Mouse (Mus musculus): ENCODE measurements around the gene Ssc5d. TPM values are rescaled to one million over a fixed set of nuclear protein-coding genes. Genes with fewer than 3 reads are reported as not detected.
"Not testable (repeated sequence)": the region's sequence is repeated elsewhere in the genome, so short reads cannot be mapped to it uniquely, and the experiment has no call there.

Gene Ssc5d
- 1.1 and 1.4 TPM in 2 replicates for polyA plus RNA-seq (2014; fragmentation: Nextera tagmentation; extraction: Ambion mirVana)

- peaks cover 29% of the 10 kb centered on the region for H3K4me1 ChIP-seq (replicated peaks; ENCODE audit: control insufficient read depth, insufficient read depth, low read length)
- 7% methylated on average over 5 of the region's 6 CpGs for WGBS
These were observed at the start of gene Ssc5d for GRCm38 (mm10) chr7:4925441-4926381. TSS of gene Ssc5d (plus strand) at chr7:4925785.

GRCm38 (mm10) chr7:4876753-4877221 lies 48.8 kb upstream of the Ssc5d start, which contains the start of gene Isoc2a:
TSS of gene Isoc2a (plus strand) at chr7:4877153.
- under 1% methylated on average over 20 of the region's 22 CpGs for WGBS
- no peaks in the 10 kb centered on the region for H3K9me3 ChIP-seq (ENCODE audit: control insufficient read depth, low read length)
- H3K4me2 ChIP-seq (replicated peaks; ENCODE audit: low read depth, low read length) = peak within 1 kb of the TSS; percentile 70
- H3K27ac ChIP-seq (ENCODE audit: low read depth, low read length) = no peak within 1 kb of the TSS
- H3K27me3 ChIP-seq (ENCODE audit: control insufficient read depth, insufficient read depth, low read length) = no peaks in the 10 kb centered on the region
- peak; percentile 99 for ATAC-seq (ENCODE audit: low FRiP score)
- H3K4me1 ChIP-seq (replicated peaks; ENCODE audit: control insufficient read depth, insufficient read depth, low read length) = no peaks in the 10 kb centered on the region
- H3K9ac ChIP-seq (ENCODE audit: low read depth, low read length) = peak within 1 kb of the TSS; percentile 51
- DNase-seq (ENCODE audit: low spot score) = peak; percentile 92
- no peaks in the 10 kb centered on the region for H3K36me3 ChIP-seq (ENCODE audit: control insufficient read depth, insufficient read depth, low read length)
- peak within 1 kb of the TSS; percentile 40 for H3K4me3 ChIP-seq (ENCODE audit: low read depth, low read length)

More at GRCm38 (mm10) chr7:4925441-4926381, at the start of gene Ssc5d:
- peak; percentile 49 for DNase-seq (ENCODE audit: low spot score)
- peak; percentile 34 for ATAC-seq (ENCODE audit: low FRiP score)
- Histone ChIP-seq H3K9me3 (ENCODE audit: control insufficient read depth, low read length) (no peaks in the 10 kb centered on the region), H3K27me3 (ENCODE audit: control insufficient read depth, insufficient read depth, low read length) (no peaks in the 10 kb centered on the region), H3K4me3 (ENCODE audit: low read depth, low read length) (no peak within 1 kb of the TSS), H3K9ac (ENCODE audit: low read depth, low read length) (peak within 1 kb of the TSS; percentile 42), H3K4me2 (replicated peaks; ENCODE audit: low read depth, low read length) (peak within 1 kb of the TSS; percentile 14; the same call in 1 of the 2 replicates), H3K27ac (ENCODE audit: low read depth, low read length) (peak within 1 kb of the TSS; percentile 93), H3K36me3 (ENCODE audit: control insufficient read depth, insufficient read depth, low read length) (no peaks in the 10 kb centered on the region)

- no peaks in the 10 kb centered on the region for H3K9me3 ChIP-seq (ENCODE audit: control insufficient read depth, low read length)
- H3K27ac ChIP-seq (ENCODE audit: low read depth, low read length) = no peak overlapping the region
- DNase-seq (ENCODE audit: low spot score) = no peak
- no peaks in the 10 kb centered on the region for H3K36me3 ChIP-seq (ENCODE audit: control insufficient read depth, insufficient read depth, low read length)
- H3K4me1 ChIP-seq (replicated peaks; ENCODE audit: control insufficient read depth, insufficient read depth, low read length) = no peaks in the 10 kb centered on the region
- peak overlapping the region; percentile 40 for H3K4me3 ChIP-seq (ENCODE audit: low read depth, low read length)
- ATAC-seq (ENCODE audit: low FRiP score) = no peak
- peak overlapping the region; percentile 51 for H3K9ac ChIP-seq (ENCODE audit: low read depth, low read length)
- no peaks in the 10 kb centered on the region for H3K27me3 ChIP-seq (ENCODE audit: control insufficient read depth, insufficient read depth, low read length)
- peak overlapping the region; percentile 70 for H3K4me2 ChIP-seq (replicated peaks; ENCODE audit: low read depth, low read length)
- 10% methylated on average over 11 of the region's 11 CpGs for WGBS
These were observed 48.4 kb upstream of the Ssc5d start for GRCm38 (mm10) chr7:4877226-4877625.

- no peaks in the 10 kb centered on the region for H3K4me1 ChIP-seq (replicated peaks; ENCODE audit: control insufficient read depth, insufficient read depth, low read length)
- DNase-seq (ENCODE audit: low spot score) (no peak), ATAC-seq (ENCODE audit: low FRiP score) (no peak)
- H3K4me3 ChIP-seq (ENCODE audit: low read depth, low read length) = no peak overlapping the region
- no peaks in the 10 kb centered on the region for H3K9me3 ChIP-seq (ENCODE audit: control insufficient read depth, low read length)
- no peak overlapping the region for H3K9ac ChIP-seq (ENCODE audit: low read depth, low read length)
- H3K4me2 ChIP-seq (replicated peaks; ENCODE audit: low read depth, low read length) = no peak overlapping the region
- H3K27ac ChIP-seq (ENCODE audit: low read depth, low read length) = no peak overlapping the region
- H3K36me3 ChIP-seq (ENCODE audit: control insufficient read depth, insufficient read depth, low read length) = no peaks in the 10 kb centered on the region
- no peaks in the 10 kb centered on the region for H3K27me3 ChIP-seq (ENCODE audit: control insufficient read depth, insufficient read depth, low read length)
These were observed 47.4 kb upstream of the Ssc5d start for GRCm38 (mm10) chr7:4878186-4878585.

GRCm38 (mm10) chr7:4879036-4879435 lies 46.5 kb upstream of the Ssc5d start:
- not testable (repeated sequence) for ATAC-seq (ENCODE audit: low FRiP score); H3K4me3 ChIP-seq (ENCODE audit: low read depth, low read length); H3K4me1 ChIP-seq (replicated peaks; ENCODE audit: control insufficient read depth, insufficient read depth, low read length); H3K27ac ChIP-seq (ENCODE audit: low read depth, low read length); H3K4me2 ChIP-seq (replicated peaks; ENCODE audit: low read depth, low read length); H3K9me3 ChIP-seq (ENCODE audit: control insufficient read depth, low read length); H3K9ac ChIP-seq (ENCODE audit: low read depth, low read length); H3K27me3 ChIP-seq (ENCODE audit: control insufficient read depth, insufficient read depth, low read length); H3K36me3 ChIP-seq (ENCODE audit: control insufficient read depth, insufficient read depth, low read length); DNase-seq (ENCODE audit: low spot score)
- WGBS = 86% methylated on average over 1 of the region's 1 CpGs

- Histone ChIP-seq H3K9me3 (ENCODE audit: control insufficient read depth, low read length) (no peaks in the 10 kb centered on the region), H3K4me1 (replicated peaks; ENCODE audit: control insufficient read depth, insufficient read depth, low read length) (no peaks in the 10 kb centered on the region), H3K36me3 (ENCODE audit: control insufficient read depth, insufficient read depth, low read length) (no peaks in the 10 kb centered on the region), H3K9ac (ENCODE audit: low read depth, low read length) (no peak overlapping the region), H3K4me2 (replicated peaks; ENCODE audit: low read depth, low read length) (no peak overlapping the region), H3K27me3 (ENCODE audit: control insufficient read depth, insufficient read depth, low read length) (no peaks in the 10 kb centered on the region), H3K27ac (ENCODE audit: low read depth, low read length) (no peak overlapping the region), H3K4me3 (ENCODE audit: low read depth, low read length) (no peak overlapping the region)
- WGBS = 87% methylated on average over 4 of the region's 4 CpGs
- DNase-seq (ENCODE audit: low spot score) = no peak
- ATAC-seq (ENCODE audit: low FRiP score) = no peak
These were observed 38.9 kb upstream of the Ssc5d start for GRCm38 (mm10) chr7:4886680-4887079.

GRCm38 (mm10) chr7:4895186-4895585 lies 30.4 kb upstream of the Ssc5d start:
- Histone ChIP-seq H3K4me3 (ENCODE audit: low read depth, low read length) (no peak overlapping the region), H3K4me1 (replicated peaks; ENCODE audit: control insufficient read depth, insufficient read depth, low read length) (no peaks in the 10 kb centered on the region), H3K4me2 (replicated peaks; ENCODE audit: low read depth, low read length) (no peak overlapping the region), H3K27me3 (ENCODE audit: control insufficient read depth, insufficient read depth, low read length) (no peaks in the 10 kb centered on the region; the same call in 1 of the 2 replicates), H3K27ac (ENCODE audit: low read depth, low read length) (no peak overlapping the region), H3K36me3 (ENCODE audit: control insufficient read depth, insufficient read depth, low read length) (no peaks in the 10 kb centered on the region), H3K9ac (ENCODE audit: low read depth, low read length) (no peak overlapping the region), H3K9me3 (ENCODE audit: control insufficient read depth, low read length) (no peaks in the 10 kb centered on the region)
- DNase-seq (ENCODE audit: low spot score) (no peak), ATAC-seq (ENCODE audit: low FRiP score) (no peak)
- WGBS = 60% methylated on average over 8 of the region's 11 CpGs

- H3K27me3 ChIP-seq (ENCODE audit: control insufficient read depth, insufficient read depth, low read length) = peaks cover 3% of the 10 kb centered on the region; the same call in 1 of the 2 replicates
- H3K9ac ChIP-seq (ENCODE audit: low read depth, low read length) = 0 out of 2 replicates have a peak overlapping the region, but pooled peaks have one; percentile 11
- DNase-seq (ENCODE audit: low spot score) (no peak), ATAC-seq (ENCODE audit: low FRiP score) (peak; percentile 49; the same call in 1 of the 2 replicates)
- H3K36me3 ChIP-seq (ENCODE audit: control insufficient read depth, insufficient read depth, low read length) = no peaks in the 10 kb centered on the region
- 21% methylated on average over 18 of the region's 18 CpGs for WGBS
- H3K27ac ChIP-seq (ENCODE audit: low read depth, low read length) = no peak overlapping the region
- peak overlapping the region; percentile 27 for H3K4me2 ChIP-seq (replicated peaks; ENCODE audit: low read depth, low read length)
- H3K9me3 ChIP-seq (ENCODE audit: control insufficient read depth, low read length) = no peaks in the 10 kb centered on the region
- H3K4me3 ChIP-seq (ENCODE audit: low read depth, low read length) = no peak overlapping the region
- no peaks in the 10 kb centered on the region for H3K4me1 ChIP-seq (replicated peaks; ENCODE audit: control insufficient read depth, insufficient read depth, low read length)
These were observed 26.5 kb upstream of the Ssc5d start for GRCm38 (mm10) chr7:4898851-4899648.
